Mouse (Mus musculus) brain, adult 2 months (tissue): ENCODE results near the gene Faah.

Source experiments
- DNase-seq: peaks from one replicate; pipeline ENCODE4 v3.0.0; 2011; ENCODE audit warnings: low read depth, low spot score

The Faah gene

GRCm38 (mm10) chr4:116017902-116018746 is at the start of gene Faah:
Gene Faah, minus strand, starts transcription at chr4:116017926.
- peak; percentile 46 for DNase-seq

GRCm38 (mm10) chr4:116063855-116064254 is 46.1 kb upstream of the Faah start:
- no peak for DNase-seq

GRCm38 (mm10) chr4:116059012-116059726 is 41.4 kb upstream of the Faah start:
- no peak for DNase-seq

- DNase-seq = no peak
Measured at GRCm38 (mm10) chr4:116057559-116057958, 39.8 kb upstream of the Faah start.

DNA sequence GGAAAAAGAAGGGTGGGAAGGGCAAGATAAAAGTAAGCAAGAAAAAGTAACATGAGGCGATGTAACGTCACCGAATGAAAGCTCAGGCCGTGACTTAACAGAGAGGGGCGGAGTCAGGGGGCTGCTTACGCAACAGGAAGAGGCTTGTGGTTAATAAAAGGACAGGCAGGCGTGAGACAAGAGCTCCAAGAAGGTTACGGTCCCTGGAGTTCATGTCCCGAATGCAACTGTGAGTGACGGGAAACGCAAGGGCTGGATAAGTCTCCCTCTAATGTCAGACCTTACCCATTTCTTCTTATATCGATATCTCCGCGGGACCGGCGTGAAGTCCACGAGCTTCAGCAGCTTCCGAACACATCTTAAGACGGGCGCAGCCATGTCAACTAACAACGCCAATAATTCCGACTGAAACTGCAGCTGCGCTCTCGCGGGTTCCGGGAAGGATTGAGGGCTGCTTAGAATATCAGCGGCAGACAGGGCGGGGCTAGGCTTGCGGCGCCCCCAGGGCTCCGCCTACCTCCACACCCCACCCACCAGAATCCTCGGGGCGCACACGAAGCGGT is 35.8 kb upstream of the Faah start, which contains the start of gene Nsun4:
Nsun4 (minus strand) TSS at position 478 of the 563 bp plus-strand sequence.
- DNase-seq = peak; percentile 98

- peak; percentile 58 for DNase-seq
Measured at GRCm38 (mm10) chr4:116052526-116053293, 35.0 kb upstream of the Faah start.

DNA sequence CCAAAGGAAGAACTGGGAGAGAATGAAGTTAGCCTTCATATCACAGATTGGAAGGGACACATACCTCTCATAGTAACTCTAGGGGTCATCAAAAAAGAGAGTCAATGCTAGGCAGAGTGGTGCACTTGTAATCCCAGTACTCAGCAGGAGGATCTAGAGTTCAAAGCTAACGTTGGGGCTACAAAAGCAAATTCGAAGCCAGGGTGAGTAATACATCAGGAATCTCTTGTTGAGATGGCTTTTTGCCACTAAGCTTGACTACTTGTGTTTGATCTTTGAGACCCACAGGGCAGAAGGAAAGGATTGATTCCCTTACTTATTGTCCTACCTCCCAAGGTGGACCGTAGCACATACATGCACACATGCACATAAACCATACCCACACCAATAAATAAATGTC is 31.5 kb upstream of the Faah start:
- no peak for DNase-seq

DNA sequence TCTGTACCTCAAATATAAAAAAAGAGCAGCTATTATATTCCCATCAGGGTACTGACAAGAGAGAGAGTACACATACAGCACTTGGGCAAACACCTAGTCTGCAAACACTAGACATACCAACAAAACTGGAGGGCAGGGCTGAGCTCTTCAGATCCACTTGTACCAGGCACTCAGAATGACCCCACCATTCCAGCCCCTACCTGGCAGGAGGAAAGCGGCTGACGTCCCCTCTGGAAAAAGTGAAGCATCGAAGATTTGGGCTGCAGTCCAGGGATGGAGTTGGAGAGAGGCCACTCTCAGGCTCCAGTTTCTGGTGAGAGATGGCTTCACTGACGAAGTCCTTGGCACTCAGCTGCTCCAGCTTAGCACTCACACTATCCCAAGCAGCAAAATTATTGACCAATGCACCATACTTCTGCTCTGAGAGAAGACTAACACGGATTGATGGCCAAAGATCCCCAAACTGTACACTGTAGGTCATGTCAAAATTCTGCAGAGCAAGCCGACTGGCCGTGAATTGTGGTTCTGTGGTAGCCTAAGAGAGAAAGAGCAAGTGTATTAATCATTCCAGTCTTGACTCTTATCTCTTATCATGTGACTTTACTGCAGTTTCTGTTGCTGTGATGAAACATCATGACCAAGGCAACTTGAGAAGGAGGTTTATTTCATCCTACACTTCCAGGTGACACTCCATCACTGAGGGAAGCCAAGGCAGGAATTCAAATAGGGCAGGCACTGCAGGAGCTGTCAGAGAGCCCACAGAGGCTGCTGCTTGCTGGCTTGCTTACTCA is 30.6 kb upstream of the Faah start:
- no peak for DNase-seq

DNA sequence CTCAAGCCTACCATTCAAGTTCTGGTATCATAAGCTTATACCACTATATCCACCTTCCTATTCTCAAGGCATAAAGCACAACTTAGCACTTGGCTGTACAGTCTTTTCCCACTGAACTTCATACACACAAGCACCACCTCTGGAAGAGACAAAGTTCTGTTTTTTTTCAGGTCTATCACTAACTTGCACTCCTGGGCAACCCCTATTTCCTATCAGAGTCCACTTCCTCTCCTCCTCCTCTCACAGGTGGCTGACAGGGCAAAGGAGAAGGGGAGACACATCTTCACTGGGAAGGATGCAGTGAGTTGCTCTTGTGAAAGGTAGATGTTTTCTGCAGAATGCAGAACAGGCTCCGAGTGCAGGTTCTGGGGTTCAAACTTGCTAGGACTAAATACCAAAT is 30.0 kb upstream of the Faah start:
- no peak for DNase-seq

- DNase-seq = no peak
Measured at GRCm38 (mm10) chr4:116046604-116047003, 28.9 kb upstream of the Faah start.

- DNase-seq = no peak
Measured at GRCm38 (mm10) chr4:116042186-116042585, 24.5 kb upstream of the Faah start.

DNA sequence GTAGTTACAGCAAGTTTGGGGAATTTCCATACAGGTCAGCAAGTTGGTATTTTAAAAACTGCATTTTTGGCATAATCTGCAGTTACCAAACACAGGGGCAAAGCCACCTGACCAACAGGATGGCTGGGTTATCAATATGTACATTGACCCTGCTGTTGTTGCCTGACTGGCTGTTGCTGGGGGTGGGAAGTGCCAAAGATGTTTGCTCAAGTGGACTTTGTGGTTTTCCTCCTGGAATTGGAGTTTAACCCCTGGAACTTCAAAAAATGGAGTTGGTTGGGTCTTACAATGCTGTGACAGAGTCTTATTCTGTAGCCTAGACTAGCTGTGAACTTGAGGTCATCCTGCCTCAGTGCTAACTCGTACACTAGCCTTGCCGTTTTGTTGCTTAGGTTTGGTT is 22.7 kb upstream of the Faah start:
- no peak for DNase-seq

- DNase-seq = peak; percentile 77
Measured at GRCm38 (mm10) chr4:116033374-116033773, 15.6 kb upstream of the Faah start.

GRCm38 (mm10) chr4:116032906-116033305 is 15.2 kb upstream of the Faah start:
- peak; percentile 41 for DNase-seq

- DNase-seq = peak; percentile 89
Measured at GRCm38 (mm10) chr4:116017300-116017901, 325 bp downstream of the Faah start.

DNA sequence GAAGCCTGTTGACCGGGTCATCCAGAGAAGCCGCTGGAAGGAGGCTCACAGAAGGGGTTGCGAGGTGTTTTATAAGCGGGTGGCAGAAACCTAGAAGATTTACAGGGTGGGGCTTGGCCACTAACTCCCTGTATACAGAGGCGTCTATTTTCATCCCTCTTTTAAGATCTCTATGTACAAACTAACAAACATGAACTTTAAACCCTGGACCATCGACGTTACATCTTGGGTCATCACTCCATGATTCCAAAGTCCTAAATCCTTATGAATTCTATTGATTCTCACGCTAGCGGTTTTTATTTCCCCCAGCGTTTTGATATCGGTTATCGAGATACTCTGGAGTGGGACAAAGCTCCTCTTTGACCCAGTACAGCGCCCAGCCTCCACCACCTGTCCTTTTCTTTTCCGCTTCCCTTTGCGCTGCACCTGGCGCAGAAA is 845 bp downstream of the Faah start:
- no peak for DNase-seq

- DNase-seq = no peak
Measured at GRCm38 (mm10) chr4:116016396-116016795, 1.3 kb downstream of the Faah start.

DNA sequence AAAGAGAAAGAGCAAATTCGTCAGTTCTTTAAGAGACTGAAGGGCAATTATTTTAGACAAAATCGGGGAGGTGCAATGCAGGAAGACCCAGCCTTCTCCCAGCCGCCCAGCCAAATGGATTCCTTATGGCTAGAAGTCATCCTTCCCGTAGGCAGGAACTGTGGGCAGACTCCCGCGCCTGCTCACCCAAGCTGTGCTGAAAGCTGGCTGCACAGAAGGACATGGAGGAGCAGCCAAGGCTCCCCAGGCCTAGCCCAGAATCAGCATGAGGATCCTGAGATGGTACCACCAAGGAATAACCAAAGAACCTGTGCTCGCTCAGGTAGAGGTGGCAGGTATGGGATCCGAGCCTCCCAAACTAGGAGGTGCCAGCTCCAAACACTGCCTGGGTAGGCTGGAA is 1.7 kb downstream of the Faah start:
- peak; percentile 86 for DNase-seq

DNA sequence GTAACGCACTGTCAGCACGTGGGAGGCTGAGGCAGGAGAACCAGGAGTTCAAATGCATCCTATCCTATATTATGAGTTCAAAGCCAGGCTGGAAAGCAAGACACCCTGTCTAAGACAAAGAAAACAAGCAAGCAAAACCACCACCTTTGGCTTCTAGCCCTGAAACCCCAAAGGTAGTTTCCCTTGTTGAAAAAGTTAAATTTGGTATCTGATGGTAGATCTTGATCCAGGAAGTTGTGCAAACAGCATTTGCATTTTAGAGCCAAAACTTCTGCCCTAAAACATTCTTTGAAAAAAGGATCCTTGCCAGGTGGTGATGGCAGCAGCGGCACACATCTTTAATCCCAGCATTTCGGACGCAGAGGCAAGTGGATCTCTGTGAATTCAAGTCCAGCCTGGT is 2.2 kb downstream of the Faah start:
- DNase-seq = no peak

- no peak for DNase-seq
Measured at GRCm38 (mm10) chr4:116010186-116010585, 7.5 kb downstream of the Faah start.
